In genomic region chr6:119854156-119854555, GRCm38 (mm10) we compare ENCODE assay signal across 27 mouse cellular contexts. TPM values are rescaled to one million over a fixed set of nuclear protein-coding genes. Genes with fewer than 3 reads are reported as not detected.
DNase-seq lines count a peak whose midpoint lies in the region; ATAC-seq and TF ChIP-seq lines count a peak whose summit lies in the region.
"Had no signal": no experiment of that assay in that cellular context is flagged by ENCODE, and none has a peak within 500 bp of the region (broad histone marks: within the 10 kb centered on the region; RNA-seq: fewer than 3 reads in every experiment).

No protein-coding gene starts in this region.

- intact Hi-C loops in gastrocnemius, adult 2 months (cut with DNase I), result no loop called here

- no peak overlapping the region for H3K4me2 ChIP-seq in embryonic facial prominence, embryonic 14.5 days (ENCODE audit: low read depth, low read length)
- H3K4me2 ChIP-seq: heart, embryonic 13.5 days; hindbrain, embryonic 15.5 days; intestine, embryonic 15.5 days; lung, embryonic 14.5 days had no signal

- H3K4me3 ChIP-seq in embryonic facial prominence, embryonic 14.5 days (ENCODE audit: low read depth, low read length), result no peak overlapping the region
- H3K4me3 ChIP-seq in embryonic facial prominence, embryonic 10.5 days, result no peak overlapping the region
- H3K4me3 ChIP-seq in gastrocnemius, adult 2 months, result no peak overlapping the region
- H3K4me3 ChIP-seq: forebrain, embryonic 10.5 days; heart, embryonic 13.5 days; hindbrain, embryonic 15.5 days; intestine, embryonic 15.5 days; left cerebral cortex, adult 2 months; megakaryocyte, embryonic 14.5 days had no signal

- no peak overlapping the region for H3K9ac ChIP-seq in embryonic facial prominence, embryonic 14.5 days (ENCODE audit: low read depth, low read length)
- H3K9ac ChIP-seq: heart, embryonic 13.5 days; hindbrain, embryonic 15.5 days; intestine, embryonic 15.5 days; liver, embryonic 14.5 days; lung, embryonic 14.5 days had no signal

- no peak for TF ChIP-seq CTCF in gastrocnemius, adult 2 months (IDR thresholded peaks at IDR 0.05)

- WGBS in embryonic facial prominence, embryonic 14.5 days, result 23% methylated on average over 2 of the region's 2 CpGs
- 36% methylated on average over 2 of the region's 2 CpGs for WGBS in embryonic facial prominence, embryonic 10.5 days

- no peaks in the 10 kb centered on the region for H3K9me3 ChIP-seq in embryonic facial prominence, embryonic 14.5 days (ENCODE audit: control insufficient read depth, low read length)
- no peaks in the 10 kb centered on the region for H3K9me3 ChIP-seq in embryonic facial prominence, embryonic 10.5 days
- H3K9me3 ChIP-seq: forebrain, embryonic 10.5 days; heart, embryonic 13.5 days; hindbrain, embryonic 15.5 days; intestine, embryonic 15.5 days had no signal

- ATAC-seq in embryonic facial prominence, embryonic 14.5 days (ENCODE audit: low read depth), result no peak
- ATAC-seq: intestine, embryonic 15.5 days had no signal

- no peak overlapping the region for H3K27ac ChIP-seq in embryonic facial prominence, embryonic 14.5 days (replicated peaks; ENCODE audit: low read depth, low read length)
- H3K27ac ChIP-seq in embryonic facial prominence, embryonic 10.5 days (replicated peaks), result no peak overlapping the region
- no peak overlapping the region for H3K27ac ChIP-seq in gastrocnemius, adult 2 months
- H3K27ac ChIP-seq: forebrain, embryonic 10.5 days; heart, embryonic 13.5 days; hindbrain, embryonic 15.5 days; intestine, embryonic 15.5 days; left cerebral cortex, adult 2 months; liver, embryonic 14.5 days had no signal

- H3K4me1 ChIP-seq in embryonic facial prominence, embryonic 14.5 days (ENCODE audit: control insufficient read depth, insufficient read depth, low read length), result 0 out of 2 replicates have a peak, but pooled peaks cover under 1% of the 10 kb centered on the region
- H3K4me1 ChIP-seq in embryonic facial prominence, embryonic 10.5 days, result peaks cover 4% of the 10 kb centered on the region

- peak; percentile 5 for DNase-seq in embryonic facial prominence, embryonic 14.5 days (ENCODE audit: low spot score)
- DNase-seq in embryonic facial prominence, embryonic 10.5 days (ENCODE audit: low spot score), result no peak
- DNase-seq in ES-CJ7 (ENCODE audit: low read depth, low spot score), result peak; percentile 74
- DNase-seq in R1 (ENCODE audit: low read depth, low spot score), result peak; percentile 89
- DNase-seq in embryo, embryonic 9.5 days (ENCODE audit: extremely low spot score), result peak; percentile 17
- DNase-seq in gastrocnemius, adult 2 months, result no peak
- no peak for DNase-seq in cerebellum, postnatal 4 days (ENCODE audit: low spot score in 2 of 2)
- no peak for DNase-seq in lung, postnatal 14 days
- DNase-seq: adrenal gland, postnatal 36 days; cerebellum, adult 11 months; cerebellum, adult 9-11 months; heart, postnatal 4 days; kidney, adult 9 months; kidney, postnatal 36 days; layer of hippocampus, adult 9-11 months; lung, embryonic 14.5 days; lung, postnatal 36 days; midbrain, embryonic 14.5 days; thymus, adult 18-20 months; thymus, postnatal 4 days had no signal

- no peaks in the 10 kb centered on the region for H3K27me3 ChIP-seq in embryonic facial prominence, embryonic 14.5 days (replicated peaks; ENCODE audit: control insufficient read depth, insufficient read depth, low read length)
- no peaks in the 10 kb centered on the region for H3K27me3 ChIP-seq in embryonic facial prominence, embryonic 10.5 days (replicated peaks; ENCODE audit: low read depth, poor library complexity, severe bottlenecking)
- H3K27me3 ChIP-seq: heart, embryonic 13.5 days; hindbrain, embryonic 15.5 days; intestine, embryonic 15.5 days; megakaryocyte, embryonic 14.5 days had no signal

- no peaks in the 10 kb centered on the region for H3K36me3 ChIP-seq in embryonic facial prominence, embryonic 14.5 days (ENCODE audit: control insufficient read depth, insufficient read depth, low read length)
- no peaks in the 10 kb centered on the region for H3K36me3 ChIP-seq in embryonic facial prominence, embryonic 10.5 days (replicated peaks)
- H3K36me3 ChIP-seq: forebrain, embryonic 10.5 days; heart, embryonic 13.5 days; hindbrain, embryonic 15.5 days; intestine, embryonic 15.5 days had no signal

RNA-seq across cellular contexts. Expression of gene Erc1, which starts 6.2 kb away (rescaled TPM):
- polyA plus RNA-seq in embryonic facial prominence, embryonic 14.5 days (2014; fragmentation: Nextera tagmentation; extraction: Ambion mirVana), result 23.4 and 24.3 TPM in 2 replicates
- 24.9 and 25.2 TPM in 2 replicates for polyA plus RNA-seq in embryonic facial prominence, embryonic 10.5 days (2016; fragmentation: Nextera tagmentation; extraction: Ambion mirVana)
- total RNA-seq in gastrocnemius, adult 2 months (2021), result 10 to 100 TPM; 29.5 to 33.5 TPM

RNA-seq across cellular contexts. Expression of gene Rad52, which starts 48.3 kb away (rescaled TPM):
- 17.2 and 21.6 TPM in 2 replicates for polyA plus RNA-seq in embryonic facial prominence, embryonic 14.5 days (2014; fragmentation: Nextera tagmentation; extraction: Ambion mirVana)
- polyA plus RNA-seq in embryonic facial prominence, embryonic 10.5 days (2016; fragmentation: Nextera tagmentation; extraction: Ambion mirVana), result 23.7 and 24.0 TPM in 2 replicates
- 10 to 100 TPM; 15.1 to 18.2 TPM for total RNA-seq in gastrocnemius, adult 2 months (2021)

Comparison
In these comparisons a context has a peak if more than half of its experiments do, and no peak if none do; other contexts are left out.
1. DNase-seq: peak in embryonic facial prominence, embryonic 14.5 days (single experiment), ES-CJ7 (single experiment), R1 (single experiment) and embryo, embryonic 9.5 days (single experiment); none in embryonic facial prominence, embryonic 10.5 days (single experiment), gastrocnemius, adult 2 months (single experiment), cerebellum, postnatal 4 days (0 of 2) and lung, postnatal 14 days (single experiment).